Mouse (Mus musculus): ENCODE data around the gene Carmil1.

Gene Carmil1

GRCm38 (mm10) chr13:24280439-24281431 is at the start of gene Carmil1:
Gene Carmil1 (minus strand): TSS chr13:24280795.
- DNase-seq (ENCODE audit: low spot score): peak; percentile 66

DNA sequence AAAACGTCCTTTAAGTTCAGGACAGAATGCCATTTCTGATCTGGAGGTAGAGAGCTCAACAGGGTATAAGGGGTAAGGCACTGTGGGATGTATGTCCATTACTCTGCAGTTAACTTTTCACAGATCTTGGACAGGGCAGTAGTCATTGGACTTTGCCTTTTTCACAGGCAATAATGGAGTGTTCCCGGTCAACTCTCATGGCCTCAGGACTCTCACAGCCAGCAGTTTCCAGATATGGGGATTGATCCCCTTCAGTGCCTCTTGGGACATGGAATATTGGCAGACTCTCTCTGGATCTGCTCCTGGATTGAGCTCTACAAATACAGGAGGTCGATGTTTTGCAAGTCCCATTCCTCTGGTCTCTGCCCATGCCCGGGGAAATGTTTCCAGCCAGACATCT is 49.5 kb upstream of the Carmil1 start:
- DNase-seq (ENCODE audit: low spot score): no peak

DNA sequence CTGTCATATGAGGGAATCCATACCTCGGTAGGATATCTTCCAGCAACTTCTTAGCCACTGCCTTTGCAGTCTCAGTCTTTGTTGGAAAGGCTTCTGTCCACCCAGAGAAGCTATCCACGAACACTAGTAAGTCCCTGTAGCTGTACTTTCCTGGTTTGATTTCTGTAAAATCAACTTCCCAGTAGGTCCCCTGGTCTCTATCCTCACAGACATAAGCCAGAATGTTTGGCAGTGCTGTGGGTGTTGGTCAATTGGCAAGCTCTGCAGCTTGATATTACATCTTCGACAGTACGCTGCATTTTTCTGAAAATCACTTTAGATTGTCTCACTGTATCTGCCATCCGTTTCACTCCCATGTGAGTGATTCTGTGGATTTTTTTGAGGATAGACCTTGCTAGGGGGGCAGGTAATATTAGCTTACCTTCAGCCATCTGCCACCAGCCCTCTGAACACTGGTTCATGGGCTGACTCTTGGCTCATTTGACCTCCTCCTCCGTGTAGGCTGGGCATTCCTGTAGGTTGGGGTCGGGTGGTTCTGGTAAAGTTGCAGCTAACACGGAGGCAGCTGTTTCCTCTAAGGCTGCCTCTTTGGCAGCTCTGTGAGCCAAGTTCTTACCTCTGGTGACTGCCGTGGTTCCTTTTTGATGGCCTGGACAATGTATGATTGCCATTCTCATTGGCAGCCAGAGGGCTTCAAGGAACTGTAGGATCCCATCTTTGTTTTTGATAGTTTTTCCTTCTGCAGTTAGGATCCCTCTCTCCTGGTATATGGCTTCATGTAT is 47.6 kb upstream of the Carmil1 start:
- no peak for DNase-seq (ENCODE audit: low spot score)

- no peak for DNase-seq (ENCODE audit: low spot score)
Observed at GRCm38 (mm10) chr13:24327201-24327600, 46.6 kb upstream of the Carmil1 start, which contains the start of gene Cmah. Gene Cmah (plus strand): TSS chr13:24327404.

GRCm38 (mm10) chr13:24321313-24321712 is 40.7 kb upstream of the Carmil1 start:
- no peak for DNase-seq (ENCODE audit: low spot score)

GRCm38 (mm10) chr13:24318618-24319017 is 38.0 kb upstream of the Carmil1 start:
- no peak for DNase-seq (ENCODE audit: low spot score)

DNA sequence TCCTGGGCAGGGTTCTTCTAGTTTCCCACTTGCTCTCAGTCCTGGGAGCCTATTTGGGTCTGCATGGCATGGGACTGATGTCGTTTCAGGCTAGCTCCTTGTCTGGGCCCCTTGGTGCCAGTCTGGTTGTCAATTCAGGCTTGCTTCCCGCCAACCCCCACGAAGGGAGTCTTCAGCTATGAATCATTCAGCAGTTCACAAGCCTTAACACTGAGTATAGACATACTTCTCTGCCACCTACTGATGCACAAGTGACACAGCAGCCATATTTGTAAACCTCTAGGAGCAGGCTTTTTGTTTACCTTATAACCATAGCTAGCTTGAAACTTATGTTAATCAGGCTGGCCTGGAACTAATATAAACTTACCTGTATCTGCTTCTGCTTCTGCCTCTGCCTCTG is 36.0 kb upstream of the Carmil1 start:
- no peak for DNase-seq (ENCODE audit: low spot score)

DNA sequence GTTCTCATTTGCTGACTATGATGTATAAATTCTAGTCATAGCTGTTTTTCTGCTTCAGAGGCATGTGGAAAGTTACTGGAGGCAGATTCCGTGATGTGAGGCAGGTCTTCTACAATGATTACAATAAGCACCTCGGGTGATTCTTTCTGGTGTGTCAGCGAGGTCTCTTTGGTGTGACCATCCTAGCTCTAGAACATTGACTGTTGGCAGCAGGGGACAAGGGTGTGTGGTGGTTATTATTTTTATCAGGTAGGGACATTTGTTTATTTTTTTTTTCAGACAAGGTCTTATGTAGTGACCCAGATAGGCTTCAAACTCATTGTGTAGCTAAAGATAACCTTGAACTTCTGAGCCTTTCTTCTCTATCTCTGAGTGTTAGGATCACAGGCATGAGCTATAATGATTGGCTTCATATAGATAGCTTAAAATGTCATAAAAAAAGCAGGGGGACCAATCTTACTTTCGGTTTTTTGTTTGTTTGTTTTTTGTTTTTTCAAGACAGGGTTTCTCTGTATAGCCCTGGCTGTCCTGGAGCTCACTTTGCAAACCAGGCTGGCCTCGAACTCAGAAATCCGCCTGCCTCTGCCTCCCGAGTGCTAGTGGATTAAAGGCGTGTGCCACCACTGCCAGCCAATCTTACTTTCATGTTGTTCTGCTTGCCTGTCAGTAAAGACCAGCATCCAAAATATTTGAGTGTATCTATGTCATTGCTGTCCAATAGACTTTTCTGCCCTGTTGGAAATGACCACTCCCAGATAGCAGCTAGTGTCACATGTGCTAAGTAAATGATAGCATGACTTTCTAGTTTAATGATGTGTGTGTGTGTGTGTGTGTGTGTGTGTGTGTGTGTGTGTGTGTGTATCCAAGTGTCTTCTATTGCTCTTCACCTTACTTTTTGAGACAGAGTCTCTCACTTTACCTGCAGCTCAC is 30.7 kb upstream of the Carmil1 start:
- no peak for DNase-seq (ENCODE audit: low spot score)

DNA sequence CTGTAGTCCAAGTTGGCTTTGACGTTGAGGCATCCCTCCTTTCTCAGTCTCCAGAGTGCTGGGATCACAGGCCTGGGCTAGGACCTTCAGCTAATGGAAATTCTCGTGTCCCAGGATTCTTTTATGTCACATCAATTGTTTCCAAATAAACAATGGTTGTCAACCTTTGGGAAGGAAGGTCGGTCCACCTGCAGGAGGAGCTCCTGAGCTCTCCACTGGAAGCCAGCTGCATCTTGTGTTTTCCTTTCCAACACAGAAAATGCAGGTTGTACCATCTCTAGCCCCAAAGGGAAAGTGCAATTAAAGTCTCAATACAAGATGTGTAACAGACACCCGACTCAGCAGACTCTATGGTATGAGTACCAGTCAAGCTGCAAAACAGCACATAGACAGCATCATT is 25.7 kb upstream of the Carmil1 start:
- DNase-seq (ENCODE audit: low spot score): no peak

- no peak for DNase-seq (ENCODE audit: low spot score)
Observed at GRCm38 (mm10) chr13:24305486-24305885, 24.9 kb upstream of the Carmil1 start.

DNA sequence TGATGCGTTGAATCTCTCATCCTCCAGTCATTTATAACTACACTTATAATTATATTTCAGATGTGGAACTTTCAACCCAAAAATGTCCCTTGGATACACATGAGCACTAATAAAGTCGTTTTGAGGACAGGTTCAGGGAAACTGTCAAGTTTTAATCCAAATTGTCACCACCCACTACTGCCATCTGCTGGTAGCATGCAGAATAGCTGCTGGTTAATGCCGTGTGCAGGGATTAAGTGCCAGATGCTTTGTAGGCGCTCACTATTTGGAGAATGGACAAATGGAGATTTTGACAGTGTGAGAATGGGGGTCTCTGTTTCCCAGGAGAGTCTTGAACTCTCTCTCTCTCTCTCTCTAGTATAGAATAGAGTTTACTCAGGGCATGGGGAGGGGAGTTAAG is 16.7 kb upstream of the Carmil1 start:
- peak; percentile 49 for DNase-seq (ENCODE audit: low spot score)

DNA sequence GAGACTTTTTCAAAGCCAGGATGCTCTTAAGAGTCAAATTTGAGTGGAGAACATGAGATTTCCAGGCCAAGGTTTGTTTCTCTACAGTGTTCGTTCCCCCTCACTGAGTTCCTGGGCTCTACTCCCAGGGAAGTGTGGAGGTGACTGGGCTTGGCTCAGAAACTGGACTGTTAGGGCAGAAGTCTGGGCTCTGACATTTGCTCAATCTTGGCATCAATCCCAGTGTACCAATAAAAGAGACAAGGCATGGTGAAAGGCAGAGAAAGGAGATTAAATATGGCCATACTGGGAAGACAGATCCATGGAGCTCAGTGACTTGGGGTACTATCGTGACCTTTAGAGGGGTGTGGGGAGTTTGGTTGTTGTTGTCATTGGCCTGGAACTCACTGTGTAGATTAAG is 6.8 kb upstream of the Carmil1 start:
- DNase-seq (ENCODE audit: low spot score): no peak

GRCm38 (mm10) chr13:24279762-24280438 is 695 bp downstream of the Carmil1 start:
- DNase-seq (ENCODE audit: low spot score): no peak

DNA sequence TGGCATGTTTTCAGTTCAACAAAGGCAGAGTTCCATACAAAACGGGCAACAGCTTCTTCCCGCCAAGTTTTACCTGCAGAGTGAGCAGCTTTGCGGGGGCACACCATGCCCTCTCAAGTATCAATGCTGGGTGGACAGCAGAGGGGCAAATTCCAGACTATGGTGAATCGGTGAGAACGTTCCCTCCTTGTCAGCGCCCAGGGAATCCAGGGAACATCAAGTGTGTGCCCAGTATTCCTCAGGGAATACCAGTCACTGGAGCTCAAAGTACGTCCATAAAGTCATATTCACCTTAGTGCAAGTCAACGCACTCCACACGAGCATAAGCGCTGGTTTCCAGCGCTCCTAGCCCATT is 1.2 kb downstream of the Carmil1 start:
- no peak for DNase-seq (ENCODE audit: low spot score)

- DNase-seq (ENCODE audit: low spot score): no peak
Observed at GRCm38 (mm10) chr13:24272740-24273377, 7.7 kb downstream of the Carmil1 start.

- DNase-seq (ENCODE audit: low spot score): no peak
Observed at GRCm38 (mm10) chr13:24269100-24269465, 11.5 kb downstream of the Carmil1 start.

GRCm38 (mm10) chr13:24268355-24269099 is 12.1 kb downstream of the Carmil1 start:
- no peak for DNase-seq (ENCODE audit: low spot score)

DNA sequence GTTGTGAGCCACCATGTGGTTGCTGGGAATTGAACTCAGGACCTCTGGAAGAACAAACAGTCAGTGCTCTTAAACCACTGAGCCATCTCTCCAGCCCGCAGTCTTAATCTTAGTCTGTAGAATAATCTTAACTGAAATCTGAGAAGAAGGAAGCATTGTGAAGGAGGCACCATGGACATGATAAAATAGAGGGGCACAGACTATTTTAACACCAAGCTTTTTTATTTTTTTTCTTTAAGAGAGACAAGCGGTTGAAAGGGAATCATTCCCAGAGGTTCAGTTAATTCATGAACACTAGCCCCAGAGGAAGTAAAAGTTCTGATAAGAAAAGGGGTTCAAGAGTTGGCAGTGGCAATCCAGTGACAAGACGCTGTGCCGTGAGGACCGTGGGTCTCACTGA is 15.8 kb downstream of the Carmil1 start:
- DNase-seq (ENCODE audit: low spot score): no peak

DNA sequence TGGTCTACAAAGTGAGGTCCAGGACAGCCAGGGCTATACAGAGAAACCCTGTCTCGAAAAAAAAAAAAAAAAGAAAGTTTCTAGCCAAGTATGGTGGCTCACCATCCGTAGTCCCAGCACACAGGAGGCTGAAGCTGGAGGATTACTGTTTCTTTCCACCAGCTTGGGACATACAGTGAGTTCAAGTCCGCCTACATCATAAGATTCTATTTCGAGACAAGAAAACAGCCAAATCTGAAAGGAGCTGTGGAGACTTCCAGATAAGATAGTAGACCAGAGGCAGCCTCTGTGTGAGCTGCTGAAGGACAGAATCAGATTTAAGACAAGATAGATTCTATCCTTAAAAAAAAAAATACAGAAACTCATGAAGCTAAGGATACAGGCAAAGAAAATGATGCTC is 17.0 kb downstream of the Carmil1 start:
- no peak for DNase-seq (ENCODE audit: low spot score)

Data from urinary bladder, postnatal 25 days (tissue).